Mouse (Mus musculus) C2C12 (cell line): ENCODE measurements around the gene Scap.

Experiments used
- CEBPB ChIP-seq: IDR thresholded peaks from one replicate; pipeline ENCODE4 v1.6.1; 2011; ENCODE audit warnings: low read depth, mild to moderate bottlenecking, control low read depth, moderate library complexity
- CTCF ChIP-seq: IDR thresholded peaks from one replicate; pipeline ENCODE4 v1.5.1; 2011; ENCODE audit not compliant: control insufficient read depth, insufficient read depth, insufficient read length
- FOSL1 ChIP-seq: IDR thresholded peaks from one replicate; pipeline ENCODE4 v1.8.0; 2011; ENCODE audit warnings: mild to moderate bottlenecking, low read length; ENCODE audit not compliant: poor library complexity, insufficient read depth, severe bottlenecking
- MAX ChIP-seq: IDR thresholded peaks from one replicate; pipeline ENCODE4 v1.6.1; 2011; ENCODE audit warnings: mild to moderate bottlenecking, control low read depth
- MYOD1 ChIP-seq: IDR thresholded peaks from one replicate; pipeline ENCODE4 v1.6.1; 2011; ENCODE audit warnings: low read depth; ENCODE audit not compliant: control insufficient read depth, insufficient read length
- MYOG ChIP-seq: IDR thresholded peaks from one replicate; pipeline ENCODE4 v1.6.1; 2011; ENCODE audit not compliant: control insufficient read depth, insufficient read length; ENCODE audit errors: extremely low read depth
- USF1 ChIP-seq: IDR thresholded peaks from one replicate; pipeline ENCODE4 v1.6.1; 2011; ENCODE audit warnings: low read depth, mild to moderate bottlenecking, control low read depth, moderate library complexity

GRCm38 (mm10) chr9:110393295-110393694 is 60.2 kb downstream of the Scap start:
- TF ChIP-seq USF1 (no peak), CTCF (no peak), FOSL1 (no peak), MYOD1 (no peak), MAX (no peak), CEBPB (no peak), MYOG (no peak)
